Mouse (Mus musculus): Measurements from ENCODE around the gene Cltc. TPM values are rescaled to one million over a fixed set of nuclear protein-coding genes. Genes with fewer than 3 reads are reported as not detected.

Cltc gene
- polyA plus RNA-seq (2017; shearing (Covaris generic)) = 142 TPM

GRCm38 (mm10) chr11:86757480-86758371, at the start of gene Cltc:
TSS of gene Cltc (minus strand) at chr11:86757565.

GRCm38 (mm10) chr11:86683395-86684125, 73.8 kb downstream of the Cltc start, which contains the start of the genes Vmp1 and Ptrh2:
TSS of gene Vmp1 (minus strand) at chr11:86683836.
TSS of gene Ptrh2 (plus strand) at chr11:86683985.

Other genes with a start within 250 kb of the Cltc start
- 93.4 TPM for gene Rps6kb1, start 212.8 kb downstream of the Cltc start, polyA plus RNA-seq (2017; shearing (Covaris generic))
- gene Tubd1, start 212.6 kb downstream of the Cltc start, polyA plus RNA-seq (2017; shearing (Covaris generic)) = 5.6 TPM
- gene Vmp1, start 73.7 kb downstream of the Cltc start, polyA plus RNA-seq (2017; shearing (Covaris generic)) = 76.3 TPM
- 4.8 TPM for gene Ptrh2, start 73.6 kb downstream of the Cltc start, polyA plus RNA-seq (2017; shearing (Covaris generic))
- 118 TPM for gene Dhx40, start 50.2 kb upstream of the Cltc start, polyA plus RNA-seq (2017; shearing (Covaris generic))
- gene Ypel2, start 236.1 kb upstream of the Cltc start, polyA plus RNA-seq (2017; shearing (Covaris generic)) = 3.0 TPM